Mouse (Mus musculus) testis, adult 2 months (tissue): ENCODE data around the gene Plekhg3.

Experiments used
- CTCF ChIP-seq: fragments of 200-500 bp; IDR thresholded peaks from 2 replicates; pipeline ENCODE4 v1.5.1; 2012; ENCODE audit warnings: low read depth, mild to moderate bottlenecking, inconsistent platforms, low read length, moderate library complexity; ENCODE audit not compliant: control insufficient read depth, insufficient read depth, insufficient replicate concordance
- POLR2A ChIP-seq: fragments of 200-500 bp; IDR thresholded peaks from 2 replicates; pipeline ENCODE4 v1.6.1; 2012; ENCODE audit warnings: low read depth, mild to moderate bottlenecking, inconsistent platforms, low read length, moderate library complexity; ENCODE audit not compliant: control insufficient read depth

DNA sequence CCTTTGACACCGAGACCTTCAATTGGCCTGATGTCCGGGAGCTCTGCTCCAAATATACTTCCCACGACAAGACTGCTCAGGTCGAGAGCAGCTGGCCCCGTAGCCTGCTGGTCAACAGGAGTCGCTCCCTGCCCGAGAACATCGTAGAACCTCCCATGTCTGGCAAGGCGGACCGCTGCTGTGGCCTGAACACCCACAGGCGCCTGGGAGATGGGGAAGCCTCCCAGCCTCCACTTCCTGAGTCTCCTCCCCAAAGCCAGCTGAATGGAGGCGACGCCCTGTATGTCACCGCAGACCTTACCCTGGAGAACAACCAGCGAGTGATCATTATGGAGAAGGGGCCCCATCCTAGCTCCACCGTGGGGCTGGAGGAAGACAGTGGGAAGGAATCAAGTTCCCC, 47.2 kb downstream of the Plekhg3 start:
- TF ChIP-seq CTCF (no peak), POLR2A (no peak)
